Mouse (Mus musculus): ENCODE measurements around the gene Pramel1.
"Not testable (repeated sequence)": the region's sequence is repeated elsewhere in the genome, so short reads cannot be mapped to it uniquely, and the experiment has no call there.

Pramel1 gene

GRCm38 (mm10) chr4:143394181-143394580 lies at the start of gene Pramel1:
Gene Pramel1 (plus strand): TSS chr4:143394428.
- in situ Hi-C loops (cut with MboI) = no loop called here

- in situ Hi-C loops (cut with MboI) = not testable (repeated sequence)
Observed at GRCm38 (mm10) chr4:143345491-143345890, 48.7 kb upstream of the Pramel1 start.

- in situ Hi-C loops (cut with MboI) = no loop called here
Observed at GRCm38 (mm10) chr4:143348678-143349077, 45.5 kb upstream of the Pramel1 start.

GRCm38 (mm10) chr4:143349484-143349906 lies 44.7 kb upstream of the Pramel1 start, which contains the start of gene Lrrc38:
Gene Lrrc38 (plus strand): TSS chr4:143349757.
- in situ Hi-C loops (cut with MboI) = no loop called here

- in situ Hi-C loops (cut with MboI) = no loop called here
Observed at GRCm38 (mm10) chr4:143350047-143351015, 43.9 kb upstream of the Pramel1 start.

- in situ Hi-C loops (cut with MboI) = no loop called here
Observed at GRCm38 (mm10) chr4:143352301-143352700, 41.9 kb upstream of the Pramel1 start.

GRCm38 (mm10) chr4:143361520-143361919 lies 32.7 kb upstream of the Pramel1 start:
- in situ Hi-C loops (cut with MboI) = no loop called here

- in situ Hi-C loops (cut with MboI) = no loop called here
Observed at GRCm38 (mm10) chr4:143366415-143367041, 27.7 kb upstream of the Pramel1 start.

GRCm38 (mm10) chr4:143379480-143379879 lies 14.7 kb upstream of the Pramel1 start:
- in situ Hi-C loops (cut with MboI) = no loop called here

GRCm38 (mm10) chr4:143379931-143380715 lies 14.1 kb upstream of the Pramel1 start:
- in situ Hi-C loops (cut with MboI) = no loop called here

GRCm38 (mm10) chr4:143380716-143381004 lies 13.6 kb upstream of the Pramel1 start:
- in situ Hi-C loops (cut with MboI) = no loop called here

GRCm38 (mm10) chr4:143382163-143382562 lies 12.1 kb upstream of the Pramel1 start:
- in situ Hi-C loops (cut with MboI) = no loop called here

- in situ Hi-C loops (cut with MboI) = no loop called here
Observed at GRCm38 (mm10) chr4:143383646-143384045, 10.6 kb upstream of the Pramel1 start.

- in situ Hi-C loops (cut with MboI) = no loop called here
Observed at GRCm38 (mm10) chr4:143388955-143389702, 5.1 kb upstream of the Pramel1 start.

- in situ Hi-C loops (cut with MboI) = no loop called here
Observed at GRCm38 (mm10) chr4:143411566-143412218, 17.5 kb downstream of the Pramel1 start.

- in situ Hi-C loops (cut with MboI) = no loop called here
Observed at GRCm38 (mm10) chr4:143412219-143413092, 18.2 kb downstream of the Pramel1 start, which contains the start of gene Pramef8. Gene Pramef8 (plus strand): TSS chr4:143412426.

- in situ Hi-C loops (cut with MboI) = no loop called here
Observed at GRCm38 (mm10) chr4:143413621-143414020, 19.4 kb downstream of the Pramel1 start.

GRCm38 (mm10) chr4:143414121-143414520 lies 19.9 kb downstream of the Pramel1 start:
- in situ Hi-C loops (cut with MboI) = no loop called here

- in situ Hi-C loops (cut with MboI) = not testable (repeated sequence)
Observed at GRCm38 (mm10) chr4:143426770-143427169, 32.5 kb downstream of the Pramel1 start.
